Mouse (Mus musculus) MEL (cell line): ENCODE measurements around the gene Gm17606.

Experiments used
- HCFC1 ChIP-seq: IDR thresholded peaks from 2 replicates; pipeline ENCODE4 v1.6.1; 2012; ENCODE audit warnings: low read depth, mild to moderate bottlenecking, inconsistent platforms, low read length, improper control_type of control experiment, moderate library complexity
- NELFE ChIP-seq: IDR thresholded peaks from 2 replicates; pipeline ENCODE4 v1.6.1; 2011; ENCODE audit warnings: low read depth, low read length, improper control_type of control experiment
- SIN3A ChIP-seq: IDR thresholded peaks from 2 replicates; pipeline ENCODE4 v1.6.1; 2012; ENCODE audit warnings: low read length, improper control_type of control experiment, inconsistent platforms

GRCm38 (mm10) chr14:54650621-54651454 lies 10.1 kb downstream of the Gm17606 start:
- TF ChIP-seq NELFE, result no peak
- TF ChIP-seq HCFC1, result peak; percentile 60; the same call in 1 of the 2 replicates
- peak; percentile 53 for TF ChIP-seq SIN3A
